Mouse (Mus musculus): ENCODE results near the gene Trnp1. TPM values are rescaled to one million over a fixed set of nuclear protein-coding genes. Genes with fewer than 3 reads are reported as not detected.

The Trnp1 gene
- polyA plus RNA-seq, 1 experiment from 2014 or later = 2.0 TPM

- Histone ChIP-seq H3K9ac (replicated peaks) (peak overlapping the region; percentile 37; the same call in 1 of the 2 replicates), H3K9me3 (no peaks in the 10 kb centered on the region), H3K36me3 (no peaks in the 10 kb centered on the region), H3K4me1 (replicated peaks) (peaks cover 19% of the 10 kb centered on the region), H3K27ac (no peak overlapping the region), H3K27me3 (peaks cover 76% of the 10 kb centered on the region), H3K4me3 (replicated peaks) (peak overlapping the region; percentile 52), H3K4me2 (peak overlapping the region; percentile 60)
- WGBS = 32% methylated on average over 6 of the region's 6 CpGs
- no peak for ATAC-seq (ENCODE audit: insufficient number of reproducible peaks, insufficient read depth, low FRiP score, low TSS enrichment, low read depth)
Measured at GRCm38 (mm10) chr4:133480754-133481153, 17.6 kb downstream of the Trnp1 start.

GRCm38 (mm10) chr4:133480185-133480537, 18.2 kb downstream of the Trnp1 start:
- 2% methylated on average over 34 of the region's 34 CpGs for WGBS
- Histone ChIP-seq H3K27ac (no peak overlapping the region), H3K4me1 (replicated peaks) (peaks cover 19% of the 10 kb centered on the region), H3K27me3 (peaks cover 77% of the 10 kb centered on the region), H3K9ac (replicated peaks) (peak overlapping the region; percentile 37; the same call in 1 of the 2 replicates), H3K4me3 (replicated peaks) (peak overlapping the region; percentile 52), H3K9me3 (no peaks in the 10 kb centered on the region), H3K36me3 (no peaks in the 10 kb centered on the region), H3K4me2 (peak overlapping the region; percentile 60)
- ATAC-seq (ENCODE audit: insufficient number of reproducible peaks, insufficient read depth, low FRiP score, low TSS enrichment, low read depth) = no peak

GRCm38 (mm10) chr4:133479458-133480184, 18.7 kb downstream of the Trnp1 start, which contains the start of gene Tent5b:
Gene Tent5b (plus strand): TSS chr4:133480132.
- Histone ChIP-seq H3K9me3 (no peaks in the 10 kb centered on the region), H3K4me2 (peak within 1 kb of the TSS; percentile 60), H3K36me3 (no peaks in the 10 kb centered on the region), H3K27me3 (peaks cover 79% of the 10 kb centered on the region), H3K4me3 (replicated peaks) (peak within 1 kb of the TSS; percentile 52), H3K27ac (no peak within 1 kb of the TSS), H3K9ac (replicated peaks) (peak within 1 kb of the TSS; percentile 37; the same call in 1 of the 2 replicates), H3K4me1 (replicated peaks) (peaks cover 17% of the 10 kb centered on the region)
- ATAC-seq (ENCODE audit: insufficient number of reproducible peaks, insufficient read depth, low FRiP score, low TSS enrichment, low read depth) = peak; percentile 97
- WGBS = 5% methylated on average over 29 of the region's 29 CpGs

- H3K9me3 ChIP-seq = peaks cover 6% of the 10 kb centered on the region; the same call in 1 of the 2 replicates
- H3K36me3 ChIP-seq = no peaks in the 10 kb centered on the region
- peaks cover 44% of the 10 kb centered on the region for H3K27me3 ChIP-seq
- WGBS = 59% methylated on average over 2 of the region's 2 CpGs
- H3K9ac ChIP-seq (replicated peaks) = no peak overlapping the region
- no peak overlapping the region for H3K4me2 ChIP-seq
- no peak overlapping the region for H3K4me3 ChIP-seq (replicated peaks)
- H3K4me1 ChIP-seq (replicated peaks) = peaks cover 7% of the 10 kb centered on the region
- no peak overlapping the region for H3K27ac ChIP-seq
- no peak for ATAC-seq (ENCODE audit: insufficient number of reproducible peaks, insufficient read depth, low FRiP score, low TSS enrichment, low read depth)
Measured at GRCm38 (mm10) chr4:133473833-133474232, 24.5 kb downstream of the Trnp1 start.

GRCm38 (mm10) chr4:133471135-133471821, 27.1 kb downstream of the Trnp1 start:
- H3K4me1 ChIP-seq (replicated peaks) = peaks cover 15% of the 10 kb centered on the region
- peaks cover 6% of the 10 kb centered on the region; the same call in 1 of the 2 replicates for H3K9me3 ChIP-seq
- H3K36me3 ChIP-seq = no peaks in the 10 kb centered on the region
- no peak overlapping the region for H3K4me3 ChIP-seq (replicated peaks)
- no peak overlapping the region for H3K4me2 ChIP-seq
- 82% methylated on average over 7 of the region's 7 CpGs for WGBS
- no peak overlapping the region for H3K27ac ChIP-seq
- no peak overlapping the region for H3K9ac ChIP-seq (replicated peaks)
- no peak for ATAC-seq (ENCODE audit: insufficient number of reproducible peaks, insufficient read depth, low FRiP score, low TSS enrichment, low read depth)
- peaks cover 28% of the 10 kb centered on the region for H3K27me3 ChIP-seq

- ATAC-seq (ENCODE audit: insufficient number of reproducible peaks, insufficient read depth, low FRiP score, low TSS enrichment, low read depth) = no peak
- no peak overlapping the region for H3K27ac ChIP-seq
- no peak overlapping the region; the same call in 1 of the 2 replicates for H3K9ac ChIP-seq (replicated peaks)
- H3K4me2 ChIP-seq = peak overlapping the region; percentile 95
- H3K4me3 ChIP-seq (replicated peaks) = peak overlapping the region; percentile 59
- H3K4me1 ChIP-seq (replicated peaks) = peaks cover 15% of the 10 kb centered on the region
- no peaks in the 10 kb centered on the region for H3K36me3 ChIP-seq
- H3K9me3 ChIP-seq = peaks cover 6% of the 10 kb centered on the region; the same call in 1 of the 2 replicates
- H3K27me3 ChIP-seq = peaks cover 19% of the 10 kb centered on the region
- 11% methylated on average over 12 of the region's 12 CpGs for WGBS
Measured at GRCm38 (mm10) chr4:133469122-133469521, 29.2 kb downstream of the Trnp1 start.

- Histone ChIP-seq H3K4me3 (replicated peaks) (peak overlapping the region; percentile 59), H3K27me3 (peaks cover 19% of the 10 kb centered on the region), H3K9ac (replicated peaks) (peak overlapping the region; percentile 58), H3K9me3 (peaks cover 6% of the 10 kb centered on the region; the same call in 1 of the 2 replicates), H3K4me2 (peak overlapping the region; percentile 95), H3K36me3 (no peaks in the 10 kb centered on the region), H3K27ac (no peak overlapping the region), H3K4me1 (replicated peaks) (peaks cover 16% of the 10 kb centered on the region)
- no peak for ATAC-seq (ENCODE audit: insufficient number of reproducible peaks, insufficient read depth, low FRiP score, low TSS enrichment, low read depth)
- under 1% methylated on average over 27 of the region's 27 CpGs for WGBS
Measured at GRCm38 (mm10) chr4:133468080-133468479, 30.3 kb downstream of the Trnp1 start.

GRCm38 (mm10) chr4:133463184-133463583, 35.2 kb downstream of the Trnp1 start:
- no peak overlapping the region for H3K4me3 ChIP-seq (replicated peaks)
- no peaks in the 10 kb centered on the region for H3K9me3 ChIP-seq
- no peak for ATAC-seq (ENCODE audit: insufficient number of reproducible peaks, insufficient read depth, low FRiP score, low TSS enrichment, low read depth)
- WGBS = 58% methylated on average over 6 of the region's 6 CpGs
- peak overlapping the region; percentile 64 for H3K27ac ChIP-seq
- no peak overlapping the region for H3K9ac ChIP-seq (replicated peaks)
- H3K36me3 ChIP-seq = no peaks in the 10 kb centered on the region
- peaks cover 9% of the 10 kb centered on the region for H3K4me1 ChIP-seq (replicated peaks)
- peaks cover 2% of the 10 kb centered on the region; the same call in 1 of the 2 replicates for H3K27me3 ChIP-seq
- H3K4me2 ChIP-seq = no peak overlapping the region

GRCm38 (mm10) chr4:133461362-133461761, 37.0 kb downstream of the Trnp1 start:
- ATAC-seq (ENCODE audit: insufficient number of reproducible peaks, insufficient read depth, low FRiP score, low TSS enrichment, low read depth) = no peak
- no peaks in the 10 kb centered on the region for H3K27me3 ChIP-seq
- no peaks in the 10 kb centered on the region for H3K36me3 ChIP-seq
- H3K9me3 ChIP-seq = no peaks in the 10 kb centered on the region
- 71% methylated on average over 4 of the region's 4 CpGs for WGBS
- no peak overlapping the region for H3K4me2 ChIP-seq
- no peak overlapping the region for H3K27ac ChIP-seq
- no peak overlapping the region for H3K9ac ChIP-seq (replicated peaks)
- peaks cover 7% of the 10 kb centered on the region for H3K4me1 ChIP-seq (replicated peaks)
- H3K4me3 ChIP-seq (replicated peaks) = no peak overlapping the region

GRCm38 (mm10) chr4:133460796-133461325, 37.5 kb downstream of the Trnp1 start:
- 37% methylated on average over 5 of the region's 5 CpGs for WGBS
- Histone ChIP-seq H3K4me2 (no peak overlapping the region), H3K27ac (no peak overlapping the region), H3K9me3 (no peaks in the 10 kb centered on the region), H3K4me1 (replicated peaks) (peaks cover 7% of the 10 kb centered on the region), H3K27me3 (no peaks in the 10 kb centered on the region), H3K9ac (replicated peaks) (no peak overlapping the region), H3K36me3 (no peaks in the 10 kb centered on the region), H3K4me3 (replicated peaks) (no peak overlapping the region)
- ATAC-seq (ENCODE audit: insufficient number of reproducible peaks, insufficient read depth, low FRiP score, low TSS enrichment, low read depth) = no peak

GRCm38 (mm10) chr4:133460006-133460405, 38.3 kb downstream of the Trnp1 start:
- H3K4me2 ChIP-seq = no peak overlapping the region
- H3K36me3 ChIP-seq = no peaks in the 10 kb centered on the region
- no peak overlapping the region for H3K4me3 ChIP-seq (replicated peaks)
- H3K27me3 ChIP-seq = no peaks in the 10 kb centered on the region
- 68% methylated on average over 1 of the region's 1 CpGs for WGBS
- H3K9ac ChIP-seq (replicated peaks) = no peak overlapping the region
- H3K27ac ChIP-seq = no peak overlapping the region
- no peaks in the 10 kb centered on the region for H3K9me3 ChIP-seq
- no peak for ATAC-seq (ENCODE audit: insufficient number of reproducible peaks, insufficient read depth, low FRiP score, low TSS enrichment, low read depth)
- peaks cover 7% of the 10 kb centered on the region for H3K4me1 ChIP-seq (replicated peaks)

All from limb, embryonic 12.5 days (tissue).